Mouse (Mus musculus) E14TG2a.4 (cell line): ENCODE data around the gene Klhl10.

Source experiments
- H3K27me3 ChIP-seq: 2 replicates; pipeline ENCODE4 v1.6.1; 2014; ENCODE audit warnings: low read length, control low read depth; ENCODE audit not compliant: insufficient read depth
- H3K36me3 ChIP-seq: 2 replicates; pipeline ENCODE4 v1.6.1; 2014; ENCODE audit warnings: low read length, control low read depth; ENCODE audit not compliant: insufficient read depth
- H3K4me1 ChIP-seq: replicated peaks from 2 replicates; pipeline ENCODE4 v1.6.1; 2014; ENCODE audit warnings: low read depth, low read length, control low read depth
- H3K4me3 ChIP-seq: replicated peaks from 2 replicates; pipeline ENCODE4 v1.5.1; 2014; ENCODE audit warnings: mild to moderate bottlenecking, low read length
- H3K9me3 ChIP-seq: 2 replicates; pipeline ENCODE4 v1.6.1; 2014; ENCODE audit warnings: low read length, control low read depth
- CTCF ChIP-seq: conservative IDR thresholded peaks from 2 replicates; pipeline ENCODE4 v1.5.1; 2014; ENCODE audit warnings: low read length
- NANOG ChIP-seq: IDR thresholded peaks from 2 replicates; pipeline ENCODE4 v1.6.1; 2014; ENCODE audit warnings: borderline replicate concordance, low read length, mixed read lengths
- POU5F1 ChIP-seq: IDR thresholded peaks from 2 replicates; pipeline ENCODE4 v1.6.1; 2014; ENCODE audit warnings: low read length, borderline replicate concordance

Klhl10 gene

DNA sequence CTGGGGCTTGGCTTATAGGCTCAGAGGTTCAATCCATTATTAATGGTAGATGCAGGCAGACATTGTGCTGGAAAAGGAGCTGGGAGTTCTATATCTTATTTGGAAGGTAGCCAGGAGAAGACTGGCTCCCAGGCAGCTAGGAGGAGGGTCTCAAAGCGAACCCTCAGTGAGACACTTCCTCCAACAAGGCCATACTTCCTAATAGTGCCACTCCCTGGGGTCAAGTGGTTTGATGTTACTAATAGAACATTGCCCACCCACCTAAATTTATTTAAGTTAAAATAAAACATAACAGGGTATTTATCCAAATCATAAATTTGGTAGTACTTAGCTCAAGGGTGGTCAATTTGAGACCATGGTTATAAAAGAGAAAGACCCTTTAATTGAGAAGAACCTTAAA, 24.1 kb downstream of the Klhl10 start:
- no peak for TF ChIP-seq POU5F1
- no peak for TF ChIP-seq NANOG
- no peak for TF ChIP-seq CTCF
- H3K27me3 ChIP-seq = no peaks in the 10 kb centered on the region
- peaks cover 88% of the 10 kb centered on the region for H3K36me3 ChIP-seq
- no peak overlapping the region for H3K4me3 ChIP-seq
- H3K4me1 ChIP-seq = peaks cover 25% of the 10 kb centered on the region
- no peaks in the 10 kb centered on the region for H3K9me3 ChIP-seq

DNA sequence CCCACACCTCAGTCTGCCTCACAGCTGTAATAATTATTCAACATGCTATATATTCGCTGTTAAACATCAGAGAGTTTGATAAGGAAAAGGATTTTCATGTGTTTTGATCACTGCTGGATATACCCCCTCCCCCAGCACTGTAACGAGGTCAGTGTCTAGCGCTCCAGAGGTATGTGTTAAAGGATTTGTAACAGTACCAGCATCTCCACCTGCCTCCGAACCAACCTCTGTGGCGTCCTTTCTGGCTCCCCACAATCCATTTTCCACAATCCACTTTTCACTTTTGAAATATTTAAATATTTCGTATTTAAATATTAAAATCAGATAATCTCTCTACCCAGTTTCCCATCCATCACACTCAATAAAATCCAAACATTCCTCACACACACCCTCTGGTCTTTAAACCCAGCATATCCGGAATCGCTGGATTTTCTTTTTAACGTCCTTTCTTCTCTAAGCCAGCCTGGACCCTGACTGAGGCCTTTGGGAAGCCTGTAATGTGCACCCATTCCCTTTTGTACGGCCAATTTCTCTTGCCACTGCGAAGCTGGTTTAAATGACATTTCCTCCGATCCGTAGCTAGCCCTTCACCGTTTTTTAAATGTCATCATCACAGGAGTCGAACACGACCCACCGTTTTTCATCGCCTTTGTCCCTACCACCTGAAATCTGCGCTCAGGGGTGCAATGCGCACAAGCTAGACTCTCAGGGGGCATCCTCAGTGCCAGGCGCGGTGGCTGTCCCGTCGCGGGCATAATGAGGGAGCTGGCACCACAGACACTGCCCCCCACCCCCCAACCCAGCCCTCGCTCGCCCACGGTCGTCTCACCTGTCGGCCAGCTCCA, 29.9 kb downstream of the Klhl10 start:
- TF ChIP-seq POU5F1 (no peak), NANOG (no peak), CTCF (no peak)
- Histone ChIP-seq H3K4me1 (peaks cover 29% of the 10 kb centered on the region), H3K4me3 (peak overlapping the region; percentile 96), H3K36me3 (peaks cover 52% of the 10 kb centered on the region), H3K27me3 (no peaks in the 10 kb centered on the region), H3K9me3 (no peaks in the 10 kb centered on the region)

DNA sequence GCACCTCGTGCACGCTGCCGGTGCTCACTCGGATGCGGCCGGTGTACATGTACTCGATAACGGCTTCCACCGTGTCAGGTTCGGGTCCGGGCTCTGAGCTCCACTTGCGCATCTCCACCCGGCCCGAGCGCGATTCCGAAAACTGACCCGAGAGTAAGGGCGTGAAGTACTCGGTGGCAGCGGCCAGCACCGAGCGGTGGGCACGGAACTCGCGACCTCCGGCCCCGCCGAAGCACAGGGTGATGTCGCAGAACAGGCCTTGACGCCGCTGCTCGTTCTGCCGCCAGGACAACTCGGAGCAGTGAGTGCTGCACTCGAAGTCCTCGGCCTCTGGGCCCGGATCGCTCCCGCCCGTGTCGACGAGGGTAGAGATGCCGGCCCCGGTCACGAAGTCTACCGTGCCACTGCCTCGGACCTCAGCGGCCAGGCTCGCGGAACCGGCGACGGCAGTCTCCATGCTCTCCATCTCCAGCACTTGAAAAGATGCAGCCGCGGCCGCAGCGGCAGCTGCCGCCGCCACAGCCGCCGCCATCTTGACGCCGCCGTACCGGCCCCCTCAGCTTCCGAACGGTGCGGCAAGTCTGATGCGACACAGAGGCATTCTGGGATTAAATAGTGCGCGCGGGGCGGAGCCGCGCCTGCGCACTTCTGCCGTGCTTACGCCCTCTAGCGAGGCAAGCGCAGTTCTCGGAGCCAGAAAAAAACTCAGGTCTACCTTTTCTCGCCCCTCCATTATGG, 30.6 kb downstream of the Klhl10 start, which contains the start of gene Klhl11:
Klhl11 (minus strand) TSS at position 545 of the 738 bp plus-strand sequence.
- no peak for TF ChIP-seq POU5F1
- peak; percentile 36 for TF ChIP-seq CTCF
- no peak for TF ChIP-seq NANOG

DNA sequence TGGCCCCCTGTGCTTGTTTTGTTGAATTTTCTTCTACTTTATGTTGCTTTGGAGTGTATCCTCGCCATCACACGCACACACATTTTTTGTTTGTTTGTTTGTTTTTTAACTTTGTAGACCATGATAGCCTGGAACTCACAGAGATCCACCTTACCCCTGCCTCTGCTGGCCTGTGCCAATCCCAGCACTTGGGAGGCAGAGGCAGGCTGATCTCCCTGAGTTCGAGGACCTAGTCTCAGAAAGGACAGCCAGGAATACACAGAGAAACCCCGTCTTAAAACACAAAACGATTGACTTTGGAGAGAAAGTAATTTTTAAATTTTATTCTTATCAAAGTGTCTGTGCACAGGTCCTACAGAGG, 31.2 kb downstream of the Klhl10 start:
- Histone ChIP-seq H3K36me3 (peaks cover 52% of the 10 kb centered on the region), H3K4me3 (peak overlapping the region; percentile 96), H3K4me1 (peaks cover 29% of the 10 kb centered on the region), H3K27me3 (no peaks in the 10 kb centered on the region), H3K9me3 (no peaks in the 10 kb centered on the region)
- TF ChIP-seq CTCF = no peak
- TF ChIP-seq NANOG = no peak
- no peak for TF ChIP-seq POU5F1

More for the DNA sequence above, 30.6 kb downstream of the Klhl10 start, which contains the start of gene Klhl11:
- no peaks in the 10 kb centered on the region for H3K27me3 ChIP-seq
- H3K4me1 ChIP-seq = peaks cover 29% of the 10 kb centered on the region
- peak within 1 kb of the TSS; percentile 96 for H3K4me3 ChIP-seq
- H3K36me3 ChIP-seq = peaks cover 52% of the 10 kb centered on the region
- H3K9me3 ChIP-seq = no peaks in the 10 kb centered on the region

DNA sequence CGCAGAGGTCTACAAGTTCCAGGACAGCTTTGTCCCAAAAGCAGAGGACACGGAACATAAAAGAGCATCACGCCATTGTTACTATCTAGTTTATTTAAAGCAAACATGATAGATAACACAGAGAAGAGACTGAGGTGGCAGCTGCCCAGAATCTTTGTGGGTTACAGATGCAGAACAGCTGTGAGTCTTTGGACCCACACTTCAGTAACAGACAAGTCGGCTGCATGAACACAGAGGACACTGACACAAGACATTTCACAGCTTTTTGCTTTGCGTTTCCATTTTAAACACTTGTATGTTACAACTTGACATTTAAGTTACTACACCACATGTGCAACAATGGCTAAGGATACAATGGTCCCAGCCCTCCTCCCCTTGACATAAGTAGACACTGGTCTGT, 34.6 kb downstream of the Klhl10 start:
- Histone ChIP-seq H3K9me3 (no peaks in the 10 kb centered on the region), H3K4me3 (no peak overlapping the region), H3K4me1 (peaks cover 23% of the 10 kb centered on the region), H3K36me3 (peaks cover 57% of the 10 kb centered on the region), H3K27me3 (no peaks in the 10 kb centered on the region)
- TF ChIP-seq POU5F1 (no peak), CTCF (no peak)

DNA sequence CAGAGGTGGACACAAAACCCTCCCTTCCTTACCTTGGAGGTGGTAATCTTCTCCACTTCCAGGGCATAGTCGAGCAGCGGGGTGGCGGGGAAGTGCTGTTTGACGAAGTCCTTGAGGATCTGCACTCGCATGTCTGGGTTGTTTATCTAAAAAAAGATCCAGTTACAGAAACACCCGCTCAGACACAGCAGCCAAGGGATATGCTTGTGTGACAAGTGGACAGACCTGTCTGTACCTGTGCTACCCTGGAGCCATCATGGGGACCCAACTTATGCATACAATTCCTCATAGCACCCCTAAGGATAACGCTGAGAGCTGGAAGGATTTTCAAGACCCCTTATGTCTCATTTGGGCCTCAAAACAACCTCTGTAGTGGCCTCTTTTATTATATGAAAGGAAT, 37.4 kb downstream of the Klhl10 start:
- Histone ChIP-seq H3K27me3 (no peaks in the 10 kb centered on the region), H3K9me3 (no peaks in the 10 kb centered on the region), H3K36me3 (peaks cover 86% of the 10 kb centered on the region), H3K4me1 (peaks cover 14% of the 10 kb centered on the region), H3K4me3 (no peak overlapping the region)
- TF ChIP-seq NANOG (no peak), CTCF (no peak), POU5F1 (no peak)

DNA sequence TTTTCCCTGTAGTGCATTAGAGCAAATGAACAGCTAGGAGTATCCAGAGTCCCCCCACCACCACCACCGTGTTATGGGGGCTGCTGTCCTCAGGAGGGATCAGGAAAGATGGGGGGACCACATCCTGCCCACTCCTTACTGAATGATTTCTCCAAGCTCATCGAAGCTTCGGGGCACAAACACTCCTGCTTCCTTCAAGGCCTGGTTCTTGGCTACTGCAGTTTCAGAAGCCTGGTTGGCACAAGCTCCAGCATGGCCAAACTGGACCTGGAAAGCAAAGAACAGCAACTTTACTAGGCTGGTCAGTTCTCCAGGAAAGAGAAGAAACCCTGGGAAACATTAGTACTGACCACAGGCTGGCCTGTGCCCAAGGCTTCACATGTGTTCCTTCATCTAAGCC, 42.7 kb downstream of the Klhl10 start:
- peaks cover 9% of the 10 kb centered on the region for H3K4me1 ChIP-seq
- H3K9me3 ChIP-seq = no peaks in the 10 kb centered on the region
- no peaks in the 10 kb centered on the region for H3K27me3 ChIP-seq
- no peak overlapping the region for H3K4me3 ChIP-seq
- H3K36me3 ChIP-seq = peaks cover 100% of the 10 kb centered on the region
- TF ChIP-seq CTCF (no peak), POU5F1 (no peak), NANOG (no peak)

DNA sequence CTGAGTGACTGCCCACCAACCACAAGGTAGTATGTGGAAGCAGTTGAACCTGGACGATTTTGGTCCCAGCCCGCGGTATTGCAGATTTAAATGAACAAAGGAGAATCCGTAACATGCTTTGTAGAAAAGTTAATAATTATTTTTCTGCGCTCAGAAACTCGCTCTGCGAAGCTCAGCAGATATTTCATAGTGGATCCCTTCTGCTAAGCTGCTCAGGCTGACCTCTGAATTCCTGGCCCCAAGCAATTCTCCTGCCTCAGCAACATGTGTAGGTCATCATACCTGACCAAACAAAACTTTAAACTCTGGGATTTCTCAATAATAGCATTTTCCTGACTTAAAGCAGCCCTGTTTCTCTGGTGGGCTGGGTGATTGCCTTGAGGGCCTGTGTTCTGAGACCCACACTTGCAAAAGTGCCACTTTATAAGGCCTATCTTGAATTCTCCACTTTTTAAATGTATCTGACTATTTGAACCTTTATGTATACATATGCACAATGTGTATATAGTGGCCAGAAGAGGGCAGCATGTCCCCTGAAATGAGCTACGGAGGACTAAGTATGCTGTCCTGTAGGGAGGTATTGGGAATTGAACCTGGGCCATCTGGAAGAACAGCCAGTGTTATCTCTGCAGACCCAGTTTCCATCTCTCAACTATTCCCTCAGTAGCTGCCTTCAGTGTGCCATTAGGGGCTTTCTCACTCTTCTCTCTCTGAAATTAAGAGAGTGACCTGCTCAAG, 44.3 kb downstream of the Klhl10 start:
- TF ChIP-seq POU5F1 = no peak
- TF ChIP-seq CTCF = 0 out of 2 replicates have a peak, but pooled peaks have one; percentile 9
- TF ChIP-seq NANOG = no peak
- Histone ChIP-seq H3K27me3 (no peaks in the 10 kb centered on the region), H3K4me1 (peaks cover 5% of the 10 kb centered on the region; the same call in 1 of the 2 replicates), H3K36me3 (peaks cover 100% of the 10 kb centered on the region), H3K9me3 (no peaks in the 10 kb centered on the region), H3K4me3 (no peak overlapping the region)
